Mouse (Mus musculus): ENCODE measurements around the gene Trpv2. TPM values are rescaled to one million over a fixed set of nuclear protein-coding genes. Genes with fewer than 3 reads are reported as not detected.

Gene Trpv2
- total RNA-seq, 2 experiments from 2014 or later: 13.1 to 13.9 TPM

- DNase-seq: no peak
Measured at GRCm38 (mm10) chr11:62604123-62604706, 29.9 kb downstream of the Trpv2 start.

GRCm38 (mm10) chr11:62604886-62605618 is 30.8 kb downstream of the Trpv2 start:
- DNase-seq: no peak

- DNase-seq: no peak
Measured at GRCm38 (mm10) chr11:62605619-62606298, 31.5 kb downstream of the Trpv2 start.

GRCm38 (mm10) chr11:62606299-62607169 is 32.2 kb downstream of the Trpv2 start:
- DNase-seq: no peak

GRCm38 (mm10) chr11:62607170-62607951 is 33.1 kb downstream of the Trpv2 start:
- DNase-seq: no peak

- DNase-seq: no peak
Measured at GRCm38 (mm10) chr11:62607952-62608201, 33.6 kb downstream of the Trpv2 start.

- no peak for DNase-seq
Measured at GRCm38 (mm10) chr11:62608826-62609675, 34.8 kb downstream of the Trpv2 start.

- no peak for DNase-seq
Measured at GRCm38 (mm10) chr11:62610304-62610703, 36.0 kb downstream of the Trpv2 start.

GRCm38 (mm10) chr11:62612604-62613003 is 38.3 kb downstream of the Trpv2 start:
- DNase-seq: no peak

GRCm38 (mm10) chr11:62613657-62614365 is 39.5 kb downstream of the Trpv2 start:
- DNase-seq: peak; percentile 91 to 93

- no peak for DNase-seq
Measured at GRCm38 (mm10) chr11:62614876-62615410, 40.7 kb downstream of the Trpv2 start.

GRCm38 (mm10) chr11:62615456-62615855 is 41.2 kb downstream of the Trpv2 start:
- no peak for DNase-seq

GRCm38 (mm10) chr11:62621079-62621478 is 46.8 kb downstream of the Trpv2 start:
- no peak for DNase-seq

- DNase-seq: no peak
Measured at GRCm38 (mm10) chr11:62621586-62622283, 47.4 kb downstream of the Trpv2 start.

- no peak for DNase-seq
Measured at GRCm38 (mm10) chr11:62622850-62623249, 48.6 kb downstream of the Trpv2 start.

- DNase-seq: peak; percentile 77 to 78
Measured at GRCm38 (mm10) chr11:62624341-62625291, 50.3 kb downstream of the Trpv2 start.

- DNase-seq: no peak
Measured at GRCm38 (mm10) chr11:62629352-62630224, 55.3 kb downstream of the Trpv2 start.

Measured in layer of hippocampus, postnatal 36 days (tissue).